Mouse (Mus musculus): ENCODE measurements around the gene Dnmt1. TPM values are rescaled to one million over a fixed set of nuclear protein-coding genes. Genes with fewer than 3 reads are reported as not detected.

Dnmt1 gene
- polyA plus RNA-seq, 1 experiment from 2014 or later, result 59.8 TPM

- H3K9ac ChIP-seq, result peak overlapping the region; percentile 96
- H3K36me3 ChIP-seq, result no peaks in the 10 kb centered on the region
- H3K4me2 ChIP-seq, result peak overlapping the region; percentile 76
- peaks cover 46% of the 10 kb centered on the region for H3K4me1 ChIP-seq
- H3K4me3 ChIP-seq, result peak overlapping the region; percentile 92
- H3K27ac ChIP-seq (replicated peaks), result peak overlapping the region; percentile 93
- under 1% methylated on average over 4 of the region's 4 CpGs for WGBS
- no peak for ATAC-seq (ENCODE audit: extremely low read depth, insufficient number of reproducible peaks, low FRiP score, low TSS enrichment)
- H3K9me3 ChIP-seq, result no peaks in the 10 kb centered on the region
- peaks cover 3% of the 10 kb centered on the region; the same call in 1 of the 2 replicates for H3K27me3 ChIP-seq (replicated peaks)
Observed at GRCm38 (mm10) chr9:20976961-20977689, 17.4 kb upstream of the Dnmt1 start.

- 0% methylated on average over 47 of the region's 47 CpGs for WGBS
Observed at GRCm38 (mm10) chr9:20976216-20976960, 16.7 kb upstream of the Dnmt1 start, which contains the start of gene S1pr2. S1pr2 (minus strand) TSS chr9:20976781.

GRCm38 (mm10) chr9:20975431-20976215 lies 15.9 kb upstream of the Dnmt1 start:
- H3K4me2 ChIP-seq, result peak overlapping the region; percentile 76
- H3K27me3 ChIP-seq (replicated peaks), result no peaks in the 10 kb centered on the region
- peaks cover 56% of the 10 kb centered on the region for H3K4me1 ChIP-seq
- ATAC-seq (ENCODE audit: extremely low read depth, insufficient number of reproducible peaks, low FRiP score, low TSS enrichment), result peak; percentile 58
- H3K9ac ChIP-seq, result peak overlapping the region; percentile 96
- WGBS, result 1% methylated on average over 45 of the region's 45 CpGs
- no peaks in the 10 kb centered on the region for H3K9me3 ChIP-seq
- H3K36me3 ChIP-seq, result 0 out of 2 replicates have a peak, but pooled peaks cover 7% of the 10 kb centered on the region
- peak overlapping the region; percentile 93 for H3K27ac ChIP-seq (replicated peaks)
- H3K4me3 ChIP-seq, result peak overlapping the region; percentile 92

More at GRCm38 (mm10) chr9:20976216-20976960, 16.7 kb upstream of the Dnmt1 start, which contains the start of gene S1pr2:
- Histone ChIP-seq H3K9ac (peak within 1 kb of the TSS; percentile 96), H3K27ac (replicated peaks) (peak within 1 kb of the TSS; percentile 93), H3K27me3 (replicated peaks) (no peaks in the 10 kb centered on the region; the same call in 1 of the 2 replicates), H3K9me3 (no peaks in the 10 kb centered on the region), H3K4me2 (peak within 1 kb of the TSS; percentile 76), H3K36me3 (0 out of 2 replicates have a peak, but pooled peaks cover 2% of the 10 kb centered on the region), H3K4me1 (peaks cover 52% of the 10 kb centered on the region), H3K4me3 (peak within 1 kb of the TSS; percentile 92)
- peak; percentile 52 for ATAC-seq (ENCODE audit: extremely low read depth, insufficient number of reproducible peaks, low FRiP score, low TSS enrichment)

GRCm38 (mm10) chr9:20973682-20974075 lies 14.0 kb upstream of the Dnmt1 start:
- peaks cover 49% of the 10 kb centered on the region for H3K4me1 ChIP-seq
- H3K27ac ChIP-seq (replicated peaks), result peak overlapping the region; percentile 16; the same call in 1 of the 2 replicates
- no peaks in the 10 kb centered on the region for H3K9me3 ChIP-seq
- ATAC-seq (ENCODE audit: extremely low read depth, insufficient number of reproducible peaks, low FRiP score, low TSS enrichment), result no peak
- peak overlapping the region; percentile 41 for H3K9ac ChIP-seq
- no peaks in the 10 kb centered on the region for H3K27me3 ChIP-seq (replicated peaks)
- H3K36me3 ChIP-seq, result peaks cover 22% of the 10 kb centered on the region
- H3K4me3 ChIP-seq, result peak overlapping the region; percentile 92
- peak overlapping the region; percentile 76 for H3K4me2 ChIP-seq
- 50% methylated on average over 6 of the region's 6 CpGs for WGBS

GRCm38 (mm10) chr9:20973001-20973681 lies 13.5 kb upstream of the Dnmt1 start:
- peak overlapping the region; percentile 92 for H3K4me3 ChIP-seq
- H3K4me2 ChIP-seq, result peak overlapping the region; percentile 76
- peak overlapping the region; percentile 73 for H3K9ac ChIP-seq
- peaks cover 28% of the 10 kb centered on the region for H3K36me3 ChIP-seq
- no peaks in the 10 kb centered on the region for H3K27me3 ChIP-seq (replicated peaks)
- H3K4me1 ChIP-seq, result peaks cover 47% of the 10 kb centered on the region
- no peak for ATAC-seq (ENCODE audit: extremely low read depth, insufficient number of reproducible peaks, low FRiP score, low TSS enrichment)
- peak overlapping the region; percentile 76 for H3K27ac ChIP-seq (replicated peaks)
- WGBS, result 67% methylated on average over 4 of the region's 4 CpGs
- H3K9me3 ChIP-seq, result no peaks in the 10 kb centered on the region

GRCm38 (mm10) chr9:20972141-20972992 lies 12.7 kb upstream of the Dnmt1 start:
- 44% methylated on average over 28 of the region's 28 CpGs for WGBS
- peak overlapping the region; percentile 73 for H3K9ac ChIP-seq
- peaks cover 36% of the 10 kb centered on the region for H3K36me3 ChIP-seq
- peak overlapping the region; percentile 76 for H3K27ac ChIP-seq (replicated peaks)
- H3K27me3 ChIP-seq (replicated peaks), result no peaks in the 10 kb centered on the region
- H3K4me2 ChIP-seq, result peak overlapping the region; percentile 76
- peak overlapping the region; percentile 26 for H3K4me3 ChIP-seq
- no peak for ATAC-seq (ENCODE audit: extremely low read depth, insufficient number of reproducible peaks, low FRiP score, low TSS enrichment)
- peaks cover 47% of the 10 kb centered on the region for H3K4me1 ChIP-seq
- H3K9me3 ChIP-seq, result no peaks in the 10 kb centered on the region

GRCm38 (mm10) chr9:20971751-20972140 lies 12.1 kb upstream of the Dnmt1 start:
- ATAC-seq (ENCODE audit: extremely low read depth, insufficient number of reproducible peaks, low FRiP score, low TSS enrichment), result no peak
- H3K27ac ChIP-seq (replicated peaks), result peak overlapping the region; percentile 76
- H3K9ac ChIP-seq, result peak overlapping the region; percentile 73
- 59% methylated on average over 7 of the region's 7 CpGs for WGBS
- H3K4me2 ChIP-seq, result peak overlapping the region; percentile 76
- H3K27me3 ChIP-seq (replicated peaks), result no peaks in the 10 kb centered on the region
- no peaks in the 10 kb centered on the region for H3K9me3 ChIP-seq
- H3K4me1 ChIP-seq, result peaks cover 42% of the 10 kb centered on the region
- H3K36me3 ChIP-seq, result peaks cover 42% of the 10 kb centered on the region
- peak overlapping the region; percentile 26 for H3K4me3 ChIP-seq

- Histone ChIP-seq H3K36me3 (peaks cover 66% of the 10 kb centered on the region), H3K27ac (replicated peaks) (no peak overlapping the region), H3K4me2 (no peak overlapping the region), H3K4me3 (no peak overlapping the region), H3K9me3 (no peaks in the 10 kb centered on the region), H3K4me1 (peaks cover 6% of the 10 kb centered on the region), H3K9ac (no peak overlapping the region), H3K27me3 (replicated peaks) (no peaks in the 10 kb centered on the region)
- no peak for ATAC-seq (ENCODE audit: extremely low read depth, insufficient number of reproducible peaks, low FRiP score, low TSS enrichment)
- WGBS, result 69% methylated on average over 5 of the region's 5 CpGs
Observed at GRCm38 (mm10) chr9:20966747-20967146, 7.1 kb upstream of the Dnmt1 start.

- no peaks in the 10 kb centered on the region for H3K9me3 ChIP-seq
- H3K4me3 ChIP-seq, result no peak overlapping the region
- H3K4me1 ChIP-seq, result peaks cover under 1% of the 10 kb centered on the region; the same call in 1 of the 2 replicates
- no peak overlapping the region for H3K27ac ChIP-seq (replicated peaks)
- no peak overlapping the region for H3K4me2 ChIP-seq
- 70% methylated on average over 3 of the region's 3 CpGs for WGBS
- H3K36me3 ChIP-seq, result peaks cover 61% of the 10 kb centered on the region
- no peak for ATAC-seq (ENCODE audit: extremely low read depth, insufficient number of reproducible peaks, low FRiP score, low TSS enrichment)
- H3K9ac ChIP-seq, result no peak overlapping the region
- H3K27me3 ChIP-seq (replicated peaks), result no peaks in the 10 kb centered on the region
Observed at GRCm38 (mm10) chr9:20966008-20966407, 6.3 kb upstream of the Dnmt1 start.

GRCm38 (mm10) chr9:20965606-20966005 lies 5.9 kb upstream of the Dnmt1 start:
- H3K4me2 ChIP-seq, result no peak overlapping the region
- peaks cover 59% of the 10 kb centered on the region for H3K36me3 ChIP-seq
- H3K4me3 ChIP-seq, result no peak overlapping the region
- no peak overlapping the region for H3K27ac ChIP-seq (replicated peaks)
- H3K9ac ChIP-seq, result no peak overlapping the region
- H3K4me1 ChIP-seq, result no peaks in the 10 kb centered on the region
- no peaks in the 10 kb centered on the region for H3K9me3 ChIP-seq
- ATAC-seq (ENCODE audit: extremely low read depth, insufficient number of reproducible peaks, low FRiP score, low TSS enrichment), result no peak
- no peaks in the 10 kb centered on the region for H3K27me3 ChIP-seq (replicated peaks)
- WGBS, result 81% methylated on average over 4 of the region's 4 CpGs

Data from heart, embryonic 13.5 days (tissue).